Mouse (Mus musculus) urinary bladder, adult 2 months (tissue): ENCODE results near the gene Arl6. TPM values are rescaled to one million over a fixed set of nuclear protein-coding genes. Genes with fewer than 3 reads are reported as not detected.

Source experiments
- DNase-seq: peaks from one replicate; pipeline ENCODE4 v3.0.0; 2022; ENCODE audit warnings: low spot score
- polyA plus RNA-seq: library from polyadenylated mRNA; depleted of rRNA; stranded (reverse); fragments of >200 nt; gene quantifications from 2 replicates; pipeline ENCODE4 v1.2.3, GENCODE M21; 2012; rRNA removed

The Arl6 gene
- polyA plus RNA-seq, result 13.1 and 16.1 TPM in 2 replicates

- DNase-seq, result peak; percentile 92
Observed at GRCm38 (mm10) chr16:59639102-59639691, at the start of gene Arl6. TSS of gene Arl6 (minus strand) at chr16:59639391.

GRCm38 (mm10) chr16:59685135-59685534, 45.9 kb upstream of the Arl6 start:
- no peak for DNase-seq

GRCm38 (mm10) chr16:59683434-59683833, 44.2 kb upstream of the Arl6 start:
- peak; percentile 21 for DNase-seq

- no peak for DNase-seq
Observed at GRCm38 (mm10) chr16:59682216-59682891, 43.2 kb upstream of the Arl6 start.

GRCm38 (mm10) chr16:59666938-59667337, 27.7 kb upstream of the Arl6 start:
- no peak for DNase-seq

GRCm38 (mm10) chr16:59643766-59644165, 4.6 kb upstream of the Arl6 start:
- no peak for DNase-seq

- no peak for DNase-seq
Observed at GRCm38 (mm10) chr16:59639985-59640384, 794 bp upstream of the Arl6 start.

- no peak for DNase-seq
Observed at GRCm38 (mm10) chr16:59634598-59634997, 4.6 kb downstream of the Arl6 start.

GRCm38 (mm10) chr16:59621554-59621953, 17.6 kb downstream of the Arl6 start:
- no peak for DNase-seq

- no peak for DNase-seq
Observed at GRCm38 (mm10) chr16:59617167-59617566, 22.0 kb downstream of the Arl6 start.

- no peak for DNase-seq
Observed at GRCm38 (mm10) chr16:59615675-59616074, 23.5 kb downstream of the Arl6 start.

GRCm38 (mm10) chr16:59610750-59611149, 28.4 kb downstream of the Arl6 start:
- no peak for DNase-seq

- no peak for DNase-seq
Observed at GRCm38 (mm10) chr16:59604078-59604781, 35.0 kb downstream of the Arl6 start.

- peak; percentile 83 for DNase-seq
Observed at GRCm38 (mm10) chr16:59600311-59601251, 38.6 kb downstream of the Arl6 start, which contains the start of gene Crybg3. TSS of gene Crybg3 (minus strand) at chr16:59600979.

- DNase-seq, result no peak
Observed at GRCm38 (mm10) chr16:59599411-59600265, 39.6 kb downstream of the Arl6 start.

GRCm38 (mm10) chr16:59598997-59599396, 40.2 kb downstream of the Arl6 start:
- no peak for DNase-seq

GRCm38 (mm10) chr16:59597256-59597655, 41.9 kb downstream of the Arl6 start:
- no peak for DNase-seq

GRCm38 (mm10) chr16:59594714-59595113, 44.5 kb downstream of the Arl6 start:
- no peak for DNase-seq

GRCm38 (mm10) chr16:59590790-59591189, 48.4 kb downstream of the Arl6 start:
- DNase-seq, result no peak

- no peak for DNase-seq
Observed at GRCm38 (mm10) chr16:59588351-59589025, 50.7 kb downstream of the Arl6 start.
